Mouse (Mus musculus): ENCODE results near the gene Ivd. TPM values are rescaled to one million over a fixed set of nuclear protein-coding genes. Genes with fewer than 3 reads are reported as not detected.

Gene Ivd
- polyA plus RNA-seq, 1 experiment from 2014 or later = 46.2 TPM

- ATAC-seq = peak; percentile 94
- peak overlapping the region; percentile 99 for H3K4me2 ChIP-seq (replicated peaks)
- peaks cover 44% of the 10 kb centered on the region for H3K27me3 ChIP-seq (replicated peaks)
- no peaks in the 10 kb centered on the region for H3K36me3 ChIP-seq
- peak overlapping the region; percentile 90 for H3K4me3 ChIP-seq (replicated peaks)
- H3K9me3 ChIP-seq = no peaks in the 10 kb centered on the region
- peaks cover 43% of the 10 kb centered on the region for H3K4me1 ChIP-seq (replicated peaks)
- peak overlapping the region; percentile 79 for H3K9ac ChIP-seq
- H3K27ac ChIP-seq = peak overlapping the region; percentile 85
- WGBS = under 1% methylated on average over 79 of the region's 120 CpGs
Observed at GRCm38 (mm10) chr2:118901175-118902031, 39.6 kb downstream of the Ivd start.

GRCm38 (mm10) chr2:118902051-118903025 lies 40.6 kb downstream of the Ivd start:
- peak overlapping the region; percentile 79 for H3K9ac ChIP-seq
- H3K36me3 ChIP-seq = no peaks in the 10 kb centered on the region
- peak overlapping the region; percentile 85 for H3K27ac ChIP-seq
- H3K9me3 ChIP-seq = no peaks in the 10 kb centered on the region
- ATAC-seq = peak; percentile 55
- peak overlapping the region; percentile 90 for H3K4me3 ChIP-seq (replicated peaks)
- H3K4me2 ChIP-seq (replicated peaks) = peak overlapping the region; percentile 99
- peaks cover 35% of the 10 kb centered on the region for H3K27me3 ChIP-seq (replicated peaks)
- under 1% methylated on average over 101 of the region's 106 CpGs for WGBS
- H3K4me1 ChIP-seq (replicated peaks) = peaks cover 34% of the 10 kb centered on the region

- Histone ChIP-seq H3K9ac (no peak overlapping the region), H3K9me3 (no peaks in the 10 kb centered on the region), H3K4me1 (replicated peaks) (peaks cover 27% of the 10 kb centered on the region), H3K36me3 (no peaks in the 10 kb centered on the region), H3K27ac (no peak overlapping the region), H3K27me3 (replicated peaks) (peaks cover 25% of the 10 kb centered on the region), H3K4me3 (replicated peaks) (peak overlapping the region; percentile 90; the same call in 1 of the 2 replicates), H3K4me2 (replicated peaks) (peak overlapping the region; percentile 99)
- ATAC-seq = no peak
- WGBS = 13% methylated on average over 10 of the region's 10 CpGs
Observed at GRCm38 (mm10) chr2:118903333-118903741, 41.6 kb downstream of the Ivd start.

- 79% methylated on average over 7 of the region's 7 CpGs for WGBS
Observed at GRCm38 (mm10) chr2:118905433-118906117, 43.8 kb downstream of the Ivd start.

DNA sequence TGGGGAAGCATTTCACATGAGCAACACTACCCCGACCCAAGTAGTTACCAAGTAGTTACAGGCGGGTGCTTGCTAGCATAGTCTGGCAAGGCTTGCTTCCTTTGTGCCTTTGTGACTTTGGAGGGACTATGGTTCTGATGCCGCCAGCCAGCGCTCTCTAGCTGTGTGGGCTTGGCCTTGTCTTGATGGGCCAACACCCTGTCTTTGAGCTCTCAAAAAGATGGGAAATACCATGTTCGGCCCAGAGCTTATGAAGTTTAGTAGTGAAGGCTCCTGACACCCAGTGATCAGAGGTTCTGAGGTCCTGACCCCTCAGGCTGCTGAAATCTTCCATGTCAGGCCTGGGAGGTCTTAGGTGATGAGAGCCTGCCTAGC lies 44.4 kb downstream of the Ivd start:
- Histone ChIP-seq H3K9ac (no peak overlapping the region), H3K27me3 (replicated peaks) (0 out of 2 replicates have a peak, but pooled peaks cover 3% of the 10 kb centered on the region), H3K36me3 (no peaks in the 10 kb centered on the region), H3K9me3 (no peaks in the 10 kb centered on the region), H3K4me1 (replicated peaks) (peaks cover 30% of the 10 kb centered on the region), H3K27ac (no peak overlapping the region), H3K4me3 (replicated peaks) (no peak overlapping the region), H3K4me2 (replicated peaks) (no peak overlapping the region)
- no peak for ATAC-seq
- 84% methylated on average over 5 of the region's 5 CpGs for WGBS

More at GRCm38 (mm10) chr2:118905433-118906117, 43.8 kb downstream of the Ivd start:
- Histone ChIP-seq H3K9me3 (no peaks in the 10 kb centered on the region), H3K36me3 (no peaks in the 10 kb centered on the region), H3K27me3 (replicated peaks) (peaks cover 6% of the 10 kb centered on the region; the same call in 1 of the 2 replicates), H3K4me3 (replicated peaks) (no peak overlapping the region), H3K4me1 (replicated peaks) (peaks cover 31% of the 10 kb centered on the region), H3K9ac (no peak overlapping the region), H3K4me2 (replicated peaks) (no peak overlapping the region), H3K27ac (no peak overlapping the region)
- no peak for ATAC-seq

GRCm38 (mm10) chr2:118907781-118908180 lies 46.0 kb downstream of the Ivd start:
- no peaks in the 10 kb centered on the region for H3K36me3 ChIP-seq
- H3K4me1 ChIP-seq (replicated peaks) = peaks cover 29% of the 10 kb centered on the region
- H3K9me3 ChIP-seq = no peaks in the 10 kb centered on the region
- H3K4me3 ChIP-seq (replicated peaks) = no peak overlapping the region
- 0 out of 2 replicates have a peak, but pooled peaks cover 2% of the 10 kb centered on the region for H3K27me3 ChIP-seq (replicated peaks)
- ATAC-seq = no peak
- no peak overlapping the region for H3K27ac ChIP-seq
- H3K4me2 ChIP-seq (replicated peaks) = no peak overlapping the region
- no peak overlapping the region for H3K9ac ChIP-seq
- WGBS = 90% methylated on average over 3 of the region's 3 CpGs

- no peak for ATAC-seq
- Histone ChIP-seq H3K4me2 (replicated peaks) (no peak overlapping the region), H3K4me1 (replicated peaks) (peaks cover 35% of the 10 kb centered on the region), H3K27me3 (replicated peaks) (no peaks in the 10 kb centered on the region), H3K27ac (no peak overlapping the region), H3K9me3 (no peaks in the 10 kb centered on the region), H3K9ac (no peak overlapping the region), H3K4me3 (replicated peaks) (no peak overlapping the region), H3K36me3 (no peaks in the 10 kb centered on the region)
- WGBS = 78% methylated on average over 1 of the region's 1 CpGs
Observed at GRCm38 (mm10) chr2:118909151-118909550, 47.4 kb downstream of the Ivd start.

GRCm38 (mm10) chr2:118910605-118911278 lies 49.0 kb downstream of the Ivd start:
- H3K4me3 ChIP-seq (replicated peaks) = no peak overlapping the region
- 0 out of 2 replicates have a peak overlapping the region, but pooled peaks have one; percentile 1 for H3K27ac ChIP-seq
- no peaks in the 10 kb centered on the region for H3K27me3 ChIP-seq (replicated peaks)
- peak overlapping the region; percentile 22 for H3K4me2 ChIP-seq (replicated peaks)
- peaks cover 36% of the 10 kb centered on the region for H3K4me1 ChIP-seq (replicated peaks)
- 65% methylated on average over 7 of the region's 7 CpGs for WGBS
- H3K9me3 ChIP-seq = no peaks in the 10 kb centered on the region
- no peaks in the 10 kb centered on the region for H3K36me3 ChIP-seq
- peak; percentile 72 for ATAC-seq
- no peak overlapping the region for H3K9ac ChIP-seq

- ATAC-seq = no peak
- no peaks in the 10 kb centered on the region for H3K27me3 ChIP-seq (replicated peaks)
- 75% methylated on average over 8 of the region's 8 CpGs for WGBS
- peaks cover 33% of the 10 kb centered on the region for H3K4me1 ChIP-seq (replicated peaks)
- H3K9ac ChIP-seq = 0 out of 2 replicates have a peak overlapping the region, but pooled peaks have one; percentile 23
- no peak overlapping the region for H3K27ac ChIP-seq
- H3K9me3 ChIP-seq = no peaks in the 10 kb centered on the region
- H3K36me3 ChIP-seq = no peaks in the 10 kb centered on the region
- no peak overlapping the region for H3K4me2 ChIP-seq (replicated peaks)
- no peak overlapping the region for H3K4me3 ChIP-seq (replicated peaks)
Observed at GRCm38 (mm10) chr2:118912706-118913105, 51.0 kb downstream of the Ivd start.

- no peak overlapping the region for H3K27ac ChIP-seq
- no peak for ATAC-seq
- peaks cover 33% of the 10 kb centered on the region for H3K4me1 ChIP-seq (replicated peaks)
- H3K27me3 ChIP-seq (replicated peaks) = no peaks in the 10 kb centered on the region
- no peaks in the 10 kb centered on the region for H3K9me3 ChIP-seq
- no peak overlapping the region for H3K4me3 ChIP-seq (replicated peaks)
- no peak overlapping the region for H3K9ac ChIP-seq
- peak overlapping the region; percentile 12; the same call in 1 of the 2 replicates for H3K4me2 ChIP-seq (replicated peaks)
- H3K36me3 ChIP-seq = no peaks in the 10 kb centered on the region
- WGBS = 53% methylated on average over 11 of the region's 11 CpGs
Observed at GRCm38 (mm10) chr2:118913551-118914276, 52.0 kb downstream of the Ivd start.

DNA sequence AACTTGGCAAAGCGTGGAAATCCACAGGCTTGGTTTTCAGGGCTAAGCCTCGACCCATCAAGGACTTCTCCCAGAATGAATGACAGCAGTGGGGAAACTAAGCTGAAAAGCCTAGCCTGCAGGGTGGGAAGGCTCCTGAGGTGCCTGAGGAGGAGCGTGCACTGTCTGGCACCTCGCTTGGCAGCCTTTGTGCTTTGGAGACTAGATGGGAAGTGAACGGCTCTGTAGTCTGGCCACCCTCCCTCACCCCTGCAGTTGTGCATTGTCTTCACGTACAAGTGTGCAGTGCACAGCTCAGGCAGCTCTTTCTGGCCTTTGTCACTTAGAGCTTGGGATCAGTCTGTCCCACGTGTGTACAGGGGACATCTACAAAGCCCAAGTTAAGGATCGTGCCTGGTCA lies 52.9 kb downstream of the Ivd start:
- 73% methylated on average over 8 of the region's 8 CpGs for WGBS
- H3K27ac ChIP-seq = no peak overlapping the region
- ATAC-seq = no peak
- no peaks in the 10 kb centered on the region for H3K36me3 ChIP-seq
- H3K27me3 ChIP-seq (replicated peaks) = no peaks in the 10 kb centered on the region
- H3K4me1 ChIP-seq (replicated peaks) = peaks cover 30% of the 10 kb centered on the region
- no peaks in the 10 kb centered on the region for H3K9me3 ChIP-seq
- no peak overlapping the region for H3K4me2 ChIP-seq (replicated peaks)
- no peak overlapping the region for H3K4me3 ChIP-seq (replicated peaks)
- no peak overlapping the region for H3K9ac ChIP-seq
